ENCODE assay signal across 8 mouse cellular contexts in the genomic region with DNA sequence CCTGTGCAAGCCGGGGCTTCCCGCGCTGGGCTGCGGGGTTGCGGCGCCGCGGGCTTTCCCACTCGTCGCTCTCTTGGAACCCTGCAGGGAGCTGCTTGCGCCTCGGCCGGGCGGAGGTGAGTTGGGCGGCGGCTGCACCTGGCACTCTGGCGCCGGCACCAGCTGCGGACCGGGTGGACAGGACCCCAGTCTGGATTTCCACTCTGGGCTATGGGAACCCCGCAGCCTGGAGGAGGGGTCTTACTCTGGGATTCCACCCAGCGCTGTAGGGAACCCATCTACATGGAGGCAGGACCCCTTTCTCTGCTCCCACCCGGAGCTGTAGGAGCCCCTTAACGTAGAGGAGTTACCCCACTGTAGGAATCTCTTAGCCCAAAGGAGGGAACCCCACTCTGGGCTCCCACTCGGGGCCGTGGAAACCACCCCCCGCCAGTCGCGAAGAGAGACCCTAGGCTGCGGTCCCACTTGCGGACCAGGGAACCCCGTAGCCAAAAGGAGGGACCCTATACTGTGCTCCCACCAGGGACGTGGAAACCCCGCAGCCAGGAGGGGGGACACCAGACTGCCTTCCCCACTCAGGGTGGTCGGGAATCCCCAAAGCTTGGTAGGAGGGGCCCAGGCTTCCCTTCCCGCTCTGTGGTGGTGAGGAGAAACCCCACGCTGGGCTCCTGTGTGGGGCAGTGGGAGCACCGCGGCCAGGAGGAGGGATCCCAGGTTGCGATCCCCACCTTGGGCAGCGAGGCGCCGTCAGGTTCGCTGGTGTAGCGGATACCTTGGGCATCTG. TPM values are rescaled to one million over a fixed set of nuclear protein-coding genes. Genes with fewer than 3 reads are reported as not detected.
A peak's percentile ranks its signal among the peaks of the same experiment; 100 is the strongest.
DNase-seq lines count a peak whose midpoint lies in the region; ATAC-seq and TF ChIP-seq lines count a peak whose summit lies in the region.

No protein-coding gene starts in this region.

- peak; percentile 45 for ATAC-seq in forebrain, embryonic 14.5 days
- ATAC-seq in hindbrain, embryonic 15.5 days (ENCODE audit: low FRiP score, low read depth) = peak; percentile 39
- peak; percentile 37 for ATAC-seq in lung, embryonic 15.5 days (ENCODE audit: borderline replicate concordance, extremely low read depth, low FRiP score, low TSS enrichment)

- H3K36me3 ChIP-seq in forebrain, embryonic 14.5 days (ENCODE audit: control insufficient read depth, insufficient read depth, low read length) = peaks cover 5% of the 10 kb centered on the region; the same call in 1 of the 2 replicates
- peaks cover 2% of the 10 kb centered on the region for H3K36me3 ChIP-seq in hindbrain, embryonic 15.5 days
- H3K36me3 ChIP-seq in lung, embryonic 15.5 days = no peaks in the 10 kb centered on the region

- H3K4me3 ChIP-seq in bone marrow, adult 2 months (replicated peaks; ENCODE audit: control insufficient read depth, low read depth, low read length) = peak overlapping the region; percentile 71
- H3K4me3 ChIP-seq in forebrain, embryonic 14.5 days (ENCODE audit: low read depth, low read length) = peak overlapping the region; percentile 87
- peak overlapping the region; percentile 95 for H3K4me3 ChIP-seq in hindbrain, embryonic 15.5 days
- H3K4me3 ChIP-seq in lung, embryonic 15.5 days = peak overlapping the region; percentile 74

- peak; percentile 6 to 18 for DNase-seq in lung, adult 18-20 months
- no peak for DNase-seq in lung, postnatal 25 days (ENCODE audit: low spot score)
- DNase-seq in forebrain, embryonic 14.5 days (ENCODE audit: low spot score) = peak; percentile 13
- peak; percentile 13 for DNase-seq in ovary, postnatal 14 days (ENCODE audit: low spot score)
- no peak for DNase-seq in layer of hippocampus, adult 11-12 months (ENCODE audit: low spot score)

- no peaks in the 10 kb centered on the region for H3K9me3 ChIP-seq in forebrain, embryonic 14.5 days (replicated peaks; ENCODE audit: control insufficient read depth, low read length)
- no peaks in the 10 kb centered on the region for H3K9me3 ChIP-seq in hindbrain, embryonic 15.5 days
- H3K9me3 ChIP-seq in lung, embryonic 15.5 days = no peaks in the 10 kb centered on the region

- TF ChIP-seq CTCF in bone marrow, adult 2 months (IDR thresholded peaks at IDR 0.05; ENCODE audit: control insufficient read depth, insufficient read depth, low read length) = no peak

- peak overlapping the region; percentile 98 for H3K4me2 ChIP-seq in forebrain, embryonic 14.5 days (ENCODE audit: low read length)
- H3K4me2 ChIP-seq in hindbrain, embryonic 15.5 days = peak overlapping the region; percentile 74
- peak overlapping the region; percentile 98 for H3K4me2 ChIP-seq in lung, embryonic 15.5 days

- peak overlapping the region; percentile 67 for H3K27ac ChIP-seq in bone marrow, adult 2 months (ENCODE audit: control insufficient read depth, insufficient read depth, low read depth, low read length, poor library complexity)
- peak overlapping the region; percentile 63 for H3K27ac ChIP-seq in forebrain, embryonic 14.5 days (ENCODE audit: low read depth, low read length)
- peak overlapping the region; percentile 84 for H3K27ac ChIP-seq in hindbrain, embryonic 15.5 days (replicated peaks)
- H3K27ac ChIP-seq in lung, embryonic 15.5 days = 0 out of 2 replicates have a peak overlapping the region, but pooled peaks have one; percentile 14

- H3K9ac ChIP-seq in forebrain, embryonic 14.5 days (ENCODE audit: low read length) = peak overlapping the region; percentile 79
- peak overlapping the region; percentile 81 for H3K9ac ChIP-seq in hindbrain, embryonic 15.5 days
- H3K9ac ChIP-seq in lung, embryonic 15.5 days = peak overlapping the region; percentile 65

- H3K4me1 ChIP-seq in bone marrow, adult 2 months (ENCODE audit: control insufficient read depth, insufficient read depth, low read length) = no peaks in the 10 kb centered on the region
- peaks cover 10% of the 10 kb centered on the region for H3K4me1 ChIP-seq in forebrain, embryonic 14.5 days (ENCODE audit: control insufficient read depth, insufficient read depth, low read length)
- peaks cover 18% of the 10 kb centered on the region for H3K4me1 ChIP-seq in hindbrain, embryonic 15.5 days (replicated peaks)
- H3K4me1 ChIP-seq in lung, embryonic 15.5 days = peaks cover 15% of the 10 kb centered on the region

- H3K27me3 ChIP-seq in forebrain, embryonic 14.5 days (replicated peaks; ENCODE audit: control insufficient read depth, insufficient read depth, low read length) = no peaks in the 10 kb centered on the region
- no peaks in the 10 kb centered on the region for H3K27me3 ChIP-seq in hindbrain, embryonic 15.5 days
- H3K27me3 ChIP-seq in lung, embryonic 15.5 days = no peaks in the 10 kb centered on the region

- TF ChIP-seq POLR2A in bone marrow, adult 2 months (IDR thresholded peaks at IDR 0.05; ENCODE audit: borderline replicate concordance, control insufficient read depth, low read depth, low read length) = no peak

- WGBS in bone marrow, adult 2 months = 2% methylated on average over 45 of the region's 45 CpGs
- under 1% methylated on average over 44 of the region's 45 CpGs for WGBS in forebrain, embryonic 14.5 days
- WGBS in hindbrain, embryonic 15.5 days = 1% methylated on average over 45 of the region's 45 CpGs
- 1% methylated on average over 45 of the region's 45 CpGs for WGBS in lung, embryonic 15.5 days

RNA-seq across cellular contexts. Expression of gene Tpmt, which starts 0.5 kb away (rescaled TPM):
- 4.4 TPM in 1 of 2 replicates, not detected in the other for polyA plus RNA-seq in bone marrow, adult 2 months (2011; ENCODE audit: insufficient read depth, insufficient read length, low replicate concordance, missing spikeins)
- 25.1 and 29.1 TPM in 2 replicates for polyA plus RNA-seq in forebrain, embryonic 14.5 days (2014; fragmentation: Nextera tagmentation; extraction: Ambion mirVana)
- 19.0 and 20.5 TPM in 2 replicates for polyA plus RNA-seq in hindbrain, embryonic 15.5 days (2015; fragmentation: Nextera tagmentation; extraction: Ambion mirVana)
- 22.2 and 23.8 TPM in 2 replicates for polyA plus RNA-seq in lung, embryonic 15.5 days (2015; fragmentation: Nextera tagmentation; extraction: Ambion mirVana)

RNA-seq across cellular contexts. Expression of gene Kdm1b, which starts 0.7 kb away (rescaled TPM):
- 4.9 and 8.5 TPM in 2 replicates for polyA plus RNA-seq in bone marrow, adult 2 months (2011; ENCODE audit: insufficient read depth, insufficient read length, low replicate concordance, missing spikeins)
- 19.7 and 21.2 TPM in 2 replicates for polyA plus RNA-seq in forebrain, embryonic 14.5 days (2014; fragmentation: Nextera tagmentation; extraction: Ambion mirVana)
- 18.1 and 19.2 TPM in 2 replicates for polyA plus RNA-seq in hindbrain, embryonic 15.5 days (2015; fragmentation: Nextera tagmentation; extraction: Ambion mirVana)
- 9.8 and 10.5 TPM in 2 replicates for polyA plus RNA-seq in lung, embryonic 15.5 days (2015; fragmentation: Nextera tagmentation; extraction: Ambion mirVana)

RNA-seq across cellular contexts. Expression of gene Nhlrc1, which starts 29.4 kb away (rescaled TPM):
- polyA plus RNA-seq in bone marrow, adult 2 months (2011; ENCODE audit: insufficient read depth, insufficient read length, low replicate concordance, missing spikeins) = not detected in 2 replicates
- 10.8 and 13.8 TPM in 2 replicates for polyA plus RNA-seq in forebrain, embryonic 14.5 days (2014; fragmentation: Nextera tagmentation; extraction: Ambion mirVana)
- polyA plus RNA-seq in hindbrain, embryonic 15.5 days (2015; fragmentation: Nextera tagmentation; extraction: Ambion mirVana) = 16.2 and 18.5 TPM in 2 replicates
- polyA plus RNA-seq in lung, embryonic 15.5 days (2015; fragmentation: Nextera tagmentation; extraction: Ambion mirVana) = 3.4 and 4.3 TPM in 2 replicates

Comparison
In these comparisons a context has a peak if more than half of its experiments do, and no peak if none do; other contexts are left out.
1. DNase-seq: peak in lung, adult 18-20 months (2 of 2), forebrain, embryonic 14.5 days (single experiment) and ovary, postnatal 14 days (single experiment); none in lung, postnatal 25 days (single experiment) and layer of hippocampus, adult 11-12 months (single experiment).
2. H3K27ac ChIP-seq: peak in every context shown above with its lines; median percentile 84 in hindbrain, embryonic 15.5 days; 67 in bone marrow, adult 2 months; 63 in forebrain, embryonic 14.5 days; 14 in lung, embryonic 15.5 days.
3. Peak in every context shown above with its lines, with median percentiles within 50 percentile points of each other: H3K4me3 ChIP-seq, ATAC-seq, H3K4me2 ChIP-seq and H3K9ac ChIP-seq.